Mouse (Mus musculus): ENCODE results near the gene Sft2d2. TPM values are rescaled to one million over a fixed set of nuclear protein-coding genes. Genes with fewer than 3 reads are reported as not detected.

Gene Sft2d2
- polyA plus RNA-seq, 1 experiment = 21.4 TPM

- H3K4me3 ChIP-seq (ENCODE audit: insufficient read depth, low read length) = no peak overlapping the region
- TF ChIP-seq POLR2A (IDR thresholded peaks at IDR 0.05; ENCODE audit: extremely low read depth, insufficient read depth, low read length) (no peak), CTCF (IDR thresholded peaks at IDR 0.05; ENCODE audit: extremely low read depth, insufficient read depth, low read length) (no peak)
- no peak overlapping the region for H3K27ac ChIP-seq (ENCODE audit: insufficient read depth, low read length)
- peaks cover 2% of the 10 kb centered on the region; the same call in 1 of the 2 replicates for H3K4me1 ChIP-seq (ENCODE audit: control insufficient read depth, insufficient read depth, low read length)
Measured at GRCm38 (mm10) chr1:165184178-165184577, 10.1 kb downstream of the Sft2d2 start.

GRCm38 (mm10) chr1:165183400-165183799 lies 10.8 kb downstream of the Sft2d2 start:
- H3K4me3 ChIP-seq (ENCODE audit: insufficient read depth, low read length) = no peak overlapping the region
- H3K27ac ChIP-seq (ENCODE audit: insufficient read depth, low read length) = no peak overlapping the region
- no peaks in the 10 kb centered on the region; the same call in 1 of the 2 replicates for H3K4me1 ChIP-seq (ENCODE audit: control insufficient read depth, insufficient read depth, low read length)
- TF ChIP-seq CTCF (IDR thresholded peaks at IDR 0.05; ENCODE audit: extremely low read depth, insufficient read depth, low read length) = no peak
- TF ChIP-seq POLR2A (IDR thresholded peaks at IDR 0.05; ENCODE audit: extremely low read depth, insufficient read depth, low read length) = no peak

- no peak overlapping the region for H3K4me3 ChIP-seq (ENCODE audit: insufficient read depth, low read length)
- no peak overlapping the region for H3K27ac ChIP-seq (ENCODE audit: insufficient read depth, low read length)
- H3K4me1 ChIP-seq (ENCODE audit: control insufficient read depth, insufficient read depth, low read length) = no peaks in the 10 kb centered on the region
- TF ChIP-seq CTCF (IDR thresholded peaks at IDR 0.05; ENCODE audit: extremely low read depth, insufficient read depth, low read length) = no peak
- TF ChIP-seq POLR2A (IDR thresholded peaks at IDR 0.05; ENCODE audit: extremely low read depth, insufficient read depth, low read length) = no peak
Measured at GRCm38 (mm10) chr1:165179321-165179720, 14.9 kb downstream of the Sft2d2 start.

GRCm38 (mm10) chr1:165178075-165178474 lies 16.2 kb downstream of the Sft2d2 start:
- TF ChIP-seq POLR2A (IDR thresholded peaks at IDR 0.05; ENCODE audit: extremely low read depth, insufficient read depth, low read length) (no peak), CTCF (IDR thresholded peaks at IDR 0.05; ENCODE audit: extremely low read depth, insufficient read depth, low read length) (no peak)
- Histone ChIP-seq H3K27ac (ENCODE audit: insufficient read depth, low read length) (no peak overlapping the region), H3K4me1 (ENCODE audit: control insufficient read depth, insufficient read depth, low read length) (no peaks in the 10 kb centered on the region), H3K4me3 (ENCODE audit: insufficient read depth, low read length) (no peak overlapping the region)

GRCm38 (mm10) chr1:165174059-165174616 lies 20.1 kb downstream of the Sft2d2 start:
- H3K27ac ChIP-seq (ENCODE audit: insufficient read depth, low read length) = no peak overlapping the region
- no peaks in the 10 kb centered on the region for H3K4me1 ChIP-seq (ENCODE audit: control insufficient read depth, insufficient read depth, low read length)
- H3K4me3 ChIP-seq (ENCODE audit: insufficient read depth, low read length) = no peak overlapping the region
- TF ChIP-seq POLR2A (IDR thresholded peaks at IDR 0.05; ENCODE audit: extremely low read depth, insufficient read depth, low read length) = no peak
- TF ChIP-seq CTCF (IDR thresholded peaks at IDR 0.05; ENCODE audit: extremely low read depth, insufficient read depth, low read length) = no peak

GRCm38 (mm10) chr1:165171277-165171676 lies 23.0 kb downstream of the Sft2d2 start:
- Histone ChIP-seq H3K27ac (ENCODE audit: insufficient read depth, low read length) (no peak overlapping the region), H3K4me1 (ENCODE audit: control insufficient read depth, insufficient read depth, low read length) (no peaks in the 10 kb centered on the region), H3K4me3 (ENCODE audit: insufficient read depth, low read length) (no peak overlapping the region)
- TF ChIP-seq CTCF (IDR thresholded peaks at IDR 0.05; ENCODE audit: extremely low read depth, insufficient read depth, low read length) (no peak), POLR2A (IDR thresholded peaks at IDR 0.05; ENCODE audit: extremely low read depth, insufficient read depth, low read length) (no peak)

GRCm38 (mm10) chr1:165170157-165170556 lies 24.1 kb downstream of the Sft2d2 start:
- H3K4me1 ChIP-seq (ENCODE audit: control insufficient read depth, insufficient read depth, low read length) = no peaks in the 10 kb centered on the region
- TF ChIP-seq POLR2A (IDR thresholded peaks at IDR 0.05; ENCODE audit: extremely low read depth, insufficient read depth, low read length) (no peak), CTCF (IDR thresholded peaks at IDR 0.05; ENCODE audit: extremely low read depth, insufficient read depth, low read length) (no peak)
- H3K27ac ChIP-seq (ENCODE audit: insufficient read depth, low read length) = no peak overlapping the region
- H3K4me3 ChIP-seq (ENCODE audit: insufficient read depth, low read length) = no peak overlapping the region

GRCm38 (mm10) chr1:165169462-165169861 lies 24.8 kb downstream of the Sft2d2 start:
- no peak for TF ChIP-seq CTCF (IDR thresholded peaks at IDR 0.05; ENCODE audit: extremely low read depth, insufficient read depth, low read length)
- TF ChIP-seq POLR2A (IDR thresholded peaks at IDR 0.05; ENCODE audit: extremely low read depth, insufficient read depth, low read length) = no peak
- no peak overlapping the region for H3K27ac ChIP-seq (ENCODE audit: insufficient read depth, low read length)

GRCm38 (mm10) chr1:165164920-165165319 lies 29.3 kb downstream of the Sft2d2 start:
- H3K4me1 ChIP-seq (ENCODE audit: control insufficient read depth, insufficient read depth, low read length) = no peaks in the 10 kb centered on the region
- H3K4me3 ChIP-seq (ENCODE audit: insufficient read depth, low read length) = no peak overlapping the region
- TF ChIP-seq POLR2A (IDR thresholded peaks at IDR 0.05; ENCODE audit: extremely low read depth, insufficient read depth, low read length) (no peak), CTCF (IDR thresholded peaks at IDR 0.05; ENCODE audit: extremely low read depth, insufficient read depth, low read length) (no peak)
- H3K27ac ChIP-seq (ENCODE audit: insufficient read depth, low read length) = no peak overlapping the region

More at GRCm38 (mm10) chr1:165169462-165169861, 24.8 kb downstream of the Sft2d2 start:
- H3K4me1 ChIP-seq (ENCODE audit: control insufficient read depth, insufficient read depth, low read length) = no peaks in the 10 kb centered on the region
- no peak overlapping the region for H3K4me3 ChIP-seq (ENCODE audit: insufficient read depth, low read length)

GRCm38 (mm10) chr1:165160723-165161405 lies 33.4 kb downstream of the Sft2d2 start, which contains the start of gene Tbx19:
Tbx19 (minus strand) TSS chr1:165160773.
- H3K4me3 ChIP-seq (ENCODE audit: insufficient read depth, low read length) = no peak within 1 kb of the TSS
- no peaks in the 10 kb centered on the region for H3K4me1 ChIP-seq (ENCODE audit: control insufficient read depth, insufficient read depth, low read length)
- H3K27ac ChIP-seq (ENCODE audit: insufficient read depth, low read length) = no peak within 1 kb of the TSS
- TF ChIP-seq POLR2A (IDR thresholded peaks at IDR 0.05; ENCODE audit: extremely low read depth, insufficient read depth, low read length) (no peak), CTCF (IDR thresholded peaks at IDR 0.05; ENCODE audit: extremely low read depth, insufficient read depth, low read length) (no peak)
